Mouse (Mus musculus) left cerebral cortex, adult 11 months (tissue): ENCODE measurements around the gene Col26a1.

Source experiments
- DNase-seq: peaks from one replicate; pipeline ENCODE4 v3.0.0; 2022; ENCODE audit warnings: low spot score

Col26a1 gene

GRCm38 (mm10) chr5:136881380-136882009 lies 1.5 kb downstream of the Col26a1 start:
- peak; percentile 61 for DNase-seq

GRCm38 (mm10) chr5:136880101-136880500 lies 2.9 kb downstream of the Col26a1 start:
- no peak for DNase-seq

- DNase-seq, result no peak
These were observed 8.7 kb downstream of the Col26a1 start for GRCm38 (mm10) chr5:136874271-136874670.

- no peak for DNase-seq
These were observed 10.6 kb downstream of the Col26a1 start for GRCm38 (mm10) chr5:136872417-136872816.

GRCm38 (mm10) chr5:136869451-136870114 lies 13.4 kb downstream of the Col26a1 start:
- DNase-seq, result no peak

- DNase-seq, result no peak
These were observed 15.3 kb downstream of the Col26a1 start for GRCm38 (mm10) chr5:136867706-136868105.

GRCm38 (mm10) chr5:136863961-136864674 lies 18.9 kb downstream of the Col26a1 start:
- DNase-seq, result no peak

- DNase-seq, result no peak
These were observed 19.7 kb downstream of the Col26a1 start for GRCm38 (mm10) chr5:136863276-136863675.

GRCm38 (mm10) chr5:136862806-136863205 lies 20.2 kb downstream of the Col26a1 start:
- no peak for DNase-seq

- no peak for DNase-seq
These were observed 21.6 kb downstream of the Col26a1 start for GRCm38 (mm10) chr5:136861191-136861940.

- DNase-seq, result no peak
These were observed 32.3 kb downstream of the Col26a1 start for GRCm38 (mm10) chr5:136850716-136851115.

- no peak for DNase-seq
These were observed 36.4 kb downstream of the Col26a1 start for GRCm38 (mm10) chr5:136846385-136847264.

- DNase-seq, result no peak
These were observed 39.1 kb downstream of the Col26a1 start for GRCm38 (mm10) chr5:136843930-136844329.

GRCm38 (mm10) chr5:136840036-136840435 lies 43.0 kb downstream of the Col26a1 start:
- no peak for DNase-seq

GRCm38 (mm10) chr5:136833053-136833452 lies 50.0 kb downstream of the Col26a1 start:
- DNase-seq, result no peak

- DNase-seq, result no peak
These were observed 52.9 kb downstream of the Col26a1 start for GRCm38 (mm10) chr5:136830156-136830555.

- DNase-seq, result no peak
These were observed 61.0 kb downstream of the Col26a1 start for GRCm38 (mm10) chr5:136821971-136822370.

- no peak for DNase-seq
These were observed 62.1 kb downstream of the Col26a1 start for GRCm38 (mm10) chr5:136820911-136821310.

GRCm38 (mm10) chr5:136819686-136820085 lies 63.3 kb downstream of the Col26a1 start:
- no peak for DNase-seq

- DNase-seq, result no peak
These were observed 72.3 kb downstream of the Col26a1 start for GRCm38 (mm10) chr5:136810539-136811374.
